Mouse (Mus musculus): Measurements from ENCODE around the gene Gps2. TPM values are rescaled to one million over a fixed set of nuclear protein-coding genes. Genes with fewer than 3 reads are reported as not detected.

The Gps2 gene
- polyA plus RNA-seq, 1 experiment from 2014 or later = 50.1 TPM

GRCm38 (mm10) chr11:69918118-69918517, 4.4 kb downstream of the Gps2 start:
- Histone ChIP-seq H3K27me3 (ENCODE audit: control insufficient read depth, insufficient read depth, low read length) (no peaks in the 10 kb centered on the region), H3K9me3 (replicated peaks; ENCODE audit: control insufficient read depth, low read length) (no peaks in the 10 kb centered on the region), H3K4me2 (ENCODE audit: low read depth, low read length) (no peak overlapping the region), H3K27ac (ENCODE audit: low read length) (no peak overlapping the region), H3K4me1 (ENCODE audit: control insufficient read depth, insufficient read depth, low read length) (peaks cover 43% of the 10 kb centered on the region), H3K9ac (ENCODE audit: low read length) (no peak overlapping the region), H3K36me3 (ENCODE audit: control insufficient read depth, insufficient read depth) (peaks cover 33% of the 10 kb centered on the region), H3K4me3 (ENCODE audit: low read length) (no peak overlapping the region)
- WGBS = 76% methylated on average over 5 of the region's 5 CpGs
- no peak for ATAC-seq (replicated peaks; ENCODE audit: extremely low read depth, insufficient read depth, low FRiP score)

- Histone ChIP-seq H3K9me3 (replicated peaks; ENCODE audit: control insufficient read depth, low read length) (no peaks in the 10 kb centered on the region), H3K4me2 (ENCODE audit: low read depth, low read length) (peak overlapping the region; percentile 98), H3K4me3 (ENCODE audit: low read length) (peak overlapping the region; percentile 91), H3K27ac (ENCODE audit: low read length) (peak overlapping the region; percentile 97), H3K9ac (ENCODE audit: low read length) (peak overlapping the region; percentile 98), H3K36me3 (ENCODE audit: control insufficient read depth, insufficient read depth) (peaks cover 32% of the 10 kb centered on the region), H3K4me1 (ENCODE audit: control insufficient read depth, insufficient read depth, low read length) (peaks cover 39% of the 10 kb centered on the region), H3K27me3 (ENCODE audit: control insufficient read depth, insufficient read depth, low read length) (no peaks in the 10 kb centered on the region)
- ATAC-seq (replicated peaks; ENCODE audit: extremely low read depth, insufficient read depth, low FRiP score) = no peak
- 77% methylated on average over 9 of the region's 9 CpGs for WGBS
These were observed 5.4 kb downstream of the Gps2 start for GRCm38 (mm10) chr11:69919053-69919452.

GRCm38 (mm10) chr11:69919661-69920265, 6.1 kb downstream of the Gps2 start:
- no peaks in the 10 kb centered on the region for H3K27me3 ChIP-seq (ENCODE audit: control insufficient read depth, insufficient read depth, low read length)
- peaks cover 34% of the 10 kb centered on the region for H3K4me1 ChIP-seq (ENCODE audit: control insufficient read depth, insufficient read depth, low read length)

GRCm38 (mm10) chr11:69920266-69921031, 6.8 kb downstream of the Gps2 start:
- 0 out of 2 replicates have a peak, but pooled peaks have one; percentile 7 for ATAC-seq (replicated peaks; ENCODE audit: extremely low read depth, insufficient read depth, low FRiP score)
- Histone ChIP-seq H3K36me3 (ENCODE audit: control insufficient read depth, insufficient read depth) (peaks cover 31% of the 10 kb centered on the region), H3K4me2 (ENCODE audit: low read depth, low read length) (peak overlapping the region; percentile 98), H3K27ac (ENCODE audit: low read length) (peak overlapping the region; percentile 97), H3K9me3 (replicated peaks; ENCODE audit: control insufficient read depth, low read length) (no peaks in the 10 kb centered on the region), H3K4me3 (ENCODE audit: low read length) (peak overlapping the region; percentile 91), H3K4me1 (ENCODE audit: control insufficient read depth, insufficient read depth, low read length) (peaks cover 27% of the 10 kb centered on the region), H3K27me3 (ENCODE audit: control insufficient read depth, insufficient read depth, low read length) (no peaks in the 10 kb centered on the region), H3K9ac (ENCODE audit: low read length) (peak overlapping the region; percentile 98)
- WGBS = under 1% methylated on average over 62 of the region's 65 CpGs

More at GRCm38 (mm10) chr11:69919661-69920265, 6.1 kb downstream of the Gps2 start:
- Histone ChIP-seq H3K9ac (ENCODE audit: low read length) (peak overlapping the region; percentile 98), H3K4me3 (ENCODE audit: low read length) (peak overlapping the region; percentile 91), H3K9me3 (replicated peaks; ENCODE audit: control insufficient read depth, low read length) (no peaks in the 10 kb centered on the region), H3K36me3 (ENCODE audit: control insufficient read depth, insufficient read depth) (peaks cover 32% of the 10 kb centered on the region), H3K27ac (ENCODE audit: low read length) (peak overlapping the region; percentile 97), H3K4me2 (ENCODE audit: low read depth, low read length) (peak overlapping the region; percentile 98)
- ATAC-seq (replicated peaks; ENCODE audit: extremely low read depth, insufficient read depth, low FRiP score) = peak; percentile 11; the same call in 1 of the 2 replicates
- WGBS = under 1% methylated on average over 17 of the region's 17 CpGs

- H3K4me2 ChIP-seq (ENCODE audit: low read depth, low read length) = peak within 1 kb of the TSS; percentile 98
- WGBS = under 1% methylated on average over 78 of the region's 78 CpGs
These were observed 7.7 kb downstream of the Gps2 start, which contains the start of gene Eif5a for GRCm38 (mm10) chr11:69921114-69922011. Gene Eif5a, minus strand, starts transcription at chr11:69921958.

GRCm38 (mm10) chr11:69922012-69922756, 8.5 kb downstream of the Gps2 start:
- Histone ChIP-seq H3K9me3 (replicated peaks; ENCODE audit: control insufficient read depth, low read length) (no peaks in the 10 kb centered on the region), H3K4me1 (ENCODE audit: control insufficient read depth, insufficient read depth, low read length) (peaks cover 18% of the 10 kb centered on the region), H3K36me3 (ENCODE audit: control insufficient read depth, insufficient read depth) (peaks cover 18% of the 10 kb centered on the region), H3K27ac (ENCODE audit: low read length) (peak overlapping the region; percentile 100), H3K4me3 (ENCODE audit: low read length) (peak overlapping the region; percentile 74), H3K27me3 (ENCODE audit: control insufficient read depth, insufficient read depth, low read length) (no peaks in the 10 kb centered on the region), H3K4me2 (ENCODE audit: low read depth, low read length) (peak overlapping the region; percentile 88), H3K9ac (ENCODE audit: low read length) (peak overlapping the region; percentile 86)
- 4% methylated on average over 12 of the region's 12 CpGs for WGBS
- no peak for ATAC-seq (replicated peaks; ENCODE audit: extremely low read depth, insufficient read depth, low FRiP score)

More at GRCm38 (mm10) chr11:69921114-69922011, 7.7 kb downstream of the Gps2 start, which contains the start of gene Eif5a:
- Histone ChIP-seq H3K9ac (ENCODE audit: low read length) (peak within 1 kb of the TSS; percentile 98), H3K9me3 (replicated peaks; ENCODE audit: control insufficient read depth, low read length) (no peaks in the 10 kb centered on the region), H3K36me3 (ENCODE audit: control insufficient read depth, insufficient read depth) (peaks cover 22% of the 10 kb centered on the region), H3K4me1 (ENCODE audit: control insufficient read depth, insufficient read depth, low read length) (peaks cover 18% of the 10 kb centered on the region), H3K27ac (ENCODE audit: low read length) (peak within 1 kb of the TSS; percentile 100), H3K27me3 (ENCODE audit: control insufficient read depth, insufficient read depth, low read length) (no peaks in the 10 kb centered on the region), H3K4me3 (ENCODE audit: low read length) (peak within 1 kb of the TSS; percentile 91)
- ATAC-seq (replicated peaks; ENCODE audit: extremely low read depth, insufficient read depth, low FRiP score) = peak; percentile 96

GRCm38 (mm10) chr11:69922796-69923195, 9.1 kb downstream of the Gps2 start:
- 69% methylated on average over 3 of the region's 3 CpGs for WGBS
- peak overlapping the region; percentile 48; the same call in 1 of the 2 replicates for H3K27ac ChIP-seq (ENCODE audit: low read length)
- H3K4me1 ChIP-seq (ENCODE audit: control insufficient read depth, insufficient read depth, low read length) = peaks cover 18% of the 10 kb centered on the region
- H3K27me3 ChIP-seq (ENCODE audit: control insufficient read depth, insufficient read depth, low read length) = no peaks in the 10 kb centered on the region
- peak overlapping the region; percentile 88; the same call in 1 of the 2 replicates for H3K4me2 ChIP-seq (ENCODE audit: low read depth, low read length)
- no peak overlapping the region for H3K4me3 ChIP-seq (ENCODE audit: low read length)
- ATAC-seq (replicated peaks; ENCODE audit: extremely low read depth, insufficient read depth, low FRiP score) = no peak
- H3K9ac ChIP-seq (ENCODE audit: low read length) = 0 out of 2 replicates have a peak overlapping the region, but pooled peaks have one; percentile 2
- H3K9me3 ChIP-seq (replicated peaks; ENCODE audit: control insufficient read depth, low read length) = no peaks in the 10 kb centered on the region
- H3K36me3 ChIP-seq (ENCODE audit: control insufficient read depth, insufficient read depth) = peaks cover 11% of the 10 kb centered on the region

GRCm38 (mm10) chr11:69927501-69927900, 13.8 kb downstream of the Gps2 start:
- WGBS = 90% methylated on average over 2 of the region's 2 CpGs
- H3K4me1 ChIP-seq (ENCODE audit: control insufficient read depth, insufficient read depth, low read length) = no peaks in the 10 kb centered on the region; the same call in 1 of the 2 replicates
- H3K9me3 ChIP-seq (replicated peaks; ENCODE audit: control insufficient read depth, low read length) = no peaks in the 10 kb centered on the region
- H3K4me3 ChIP-seq (ENCODE audit: low read length) = no peak overlapping the region
- H3K36me3 ChIP-seq (ENCODE audit: control insufficient read depth, insufficient read depth) = no peaks in the 10 kb centered on the region
- no peak overlapping the region for H3K4me2 ChIP-seq (ENCODE audit: low read depth, low read length)
- no peaks in the 10 kb centered on the region for H3K27me3 ChIP-seq (ENCODE audit: control insufficient read depth, insufficient read depth, low read length)
- no peak for ATAC-seq (replicated peaks; ENCODE audit: extremely low read depth, insufficient read depth, low FRiP score)
- H3K27ac ChIP-seq (ENCODE audit: low read length) = no peak overlapping the region
- H3K9ac ChIP-seq (ENCODE audit: low read length) = no peak overlapping the region
